Mouse (Mus musculus): ENCODE results near the gene Eif3k.

The Eif3k gene

DNA sequence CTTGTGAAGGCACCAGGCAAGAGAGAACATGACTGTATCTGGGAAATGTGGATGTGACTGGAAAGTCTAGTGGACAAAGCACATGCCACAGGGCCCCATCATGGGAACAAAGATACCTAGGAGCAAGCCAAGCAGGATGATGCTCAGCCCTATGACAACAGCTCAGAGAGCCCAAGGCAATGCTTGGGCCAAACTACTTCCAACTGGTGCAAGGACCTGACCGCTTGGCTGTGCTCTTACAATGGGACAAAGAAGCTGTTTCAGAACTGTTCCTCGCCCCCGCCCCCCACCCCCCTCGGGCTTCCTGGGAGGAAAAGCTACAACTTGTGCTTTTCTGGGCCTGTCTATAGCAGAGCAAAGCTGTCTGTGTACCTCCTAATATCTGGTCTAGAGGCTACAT is 43.0 kb downstream of the Eif3k start:
- no peak for DNase-seq (ENCODE audit: low spot score)

DNA sequence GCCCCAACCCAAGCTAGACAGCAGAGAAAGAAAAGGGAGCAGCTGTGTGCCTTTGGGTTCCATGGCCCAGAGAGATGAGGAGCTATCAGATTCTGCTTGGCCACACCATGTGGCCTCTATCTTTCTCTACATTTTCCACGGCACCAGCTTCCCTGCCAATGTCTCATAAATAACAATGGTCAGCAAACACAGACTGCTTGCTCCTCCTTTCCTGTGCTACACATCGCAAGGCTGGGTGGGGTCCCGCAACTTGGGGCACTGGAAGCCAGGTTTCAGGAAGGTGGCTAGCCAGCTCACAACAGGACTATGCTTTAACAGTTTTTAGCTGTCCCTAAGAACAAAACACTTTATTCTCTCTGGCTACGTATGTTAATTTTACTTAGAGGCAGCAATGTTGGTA is 44.9 kb downstream of the Eif3k start:
- no peak for DNase-seq (ENCODE audit: low spot score)

DNA sequence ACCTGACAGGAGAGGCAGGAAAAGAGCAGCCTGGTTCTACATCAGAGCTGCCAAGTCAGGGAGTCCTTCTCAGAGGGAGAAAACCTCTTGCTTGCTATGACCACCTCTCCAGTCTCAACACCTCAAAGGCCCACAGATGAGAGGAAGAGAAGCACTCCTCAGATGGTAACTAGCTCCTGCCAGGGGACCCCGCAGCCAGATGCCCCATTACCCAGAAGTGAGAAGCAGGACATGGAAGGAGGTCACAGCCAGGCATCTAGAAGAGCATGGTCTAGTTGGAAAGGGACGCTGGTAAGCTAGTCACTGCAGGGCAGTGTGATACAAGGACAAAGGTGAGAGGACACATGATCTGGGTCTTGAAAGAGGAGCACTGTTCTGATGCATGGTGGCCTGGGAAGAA is 47.8 kb downstream of the Eif3k start:
- no peak for DNase-seq (ENCODE audit: low spot score)

DNA sequence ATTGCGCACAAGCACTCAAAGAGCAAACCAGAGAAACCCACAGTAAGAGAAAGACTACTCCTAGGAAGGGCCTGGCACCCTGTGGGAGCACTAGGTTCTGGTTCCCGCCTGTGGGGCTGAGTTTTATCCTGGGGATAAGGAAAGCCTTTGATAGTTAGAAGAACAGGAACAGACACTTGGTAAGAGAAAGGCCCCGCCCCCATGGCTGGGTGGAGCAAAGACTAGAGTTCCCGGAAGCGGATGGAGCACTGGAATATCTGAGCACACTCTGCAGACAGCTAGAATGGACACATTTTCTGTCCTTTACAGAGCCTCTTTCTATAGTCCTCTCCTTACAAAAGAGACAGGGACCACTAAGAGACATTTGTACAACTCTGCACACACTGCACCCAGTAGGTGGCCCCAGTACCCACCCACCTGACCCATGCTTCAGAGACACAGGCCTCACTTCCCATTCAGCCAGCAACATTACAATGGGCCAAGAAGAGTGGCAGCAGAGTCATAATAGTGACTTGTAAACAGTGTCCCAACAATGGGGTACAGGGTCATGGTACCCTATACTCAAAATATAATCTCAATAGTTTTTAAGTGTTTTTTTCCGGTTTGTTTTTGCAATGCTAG is 49.1 kb downstream of the Eif3k start:
- no peak for DNase-seq (ENCODE audit: low spot score)

DNA sequence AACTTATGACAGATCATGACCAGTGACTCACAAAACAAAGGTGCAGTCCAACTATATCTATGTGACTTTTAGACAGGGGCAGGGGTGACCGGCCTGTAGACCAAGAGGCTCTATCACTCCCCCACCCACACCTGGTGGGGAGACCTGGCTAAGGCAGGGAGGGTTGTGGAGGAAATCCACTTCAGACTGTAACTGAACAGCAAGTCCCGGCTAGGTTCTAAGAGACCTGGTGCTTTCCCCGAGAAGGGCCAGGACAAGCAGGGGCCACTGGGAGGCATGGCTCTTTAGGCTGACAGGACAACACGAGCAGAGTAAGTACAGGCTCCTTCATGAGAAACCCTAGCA is 50.0 kb downstream of the Eif3k start:
- no peak for DNase-seq (ENCODE audit: low spot score)

DNA sequence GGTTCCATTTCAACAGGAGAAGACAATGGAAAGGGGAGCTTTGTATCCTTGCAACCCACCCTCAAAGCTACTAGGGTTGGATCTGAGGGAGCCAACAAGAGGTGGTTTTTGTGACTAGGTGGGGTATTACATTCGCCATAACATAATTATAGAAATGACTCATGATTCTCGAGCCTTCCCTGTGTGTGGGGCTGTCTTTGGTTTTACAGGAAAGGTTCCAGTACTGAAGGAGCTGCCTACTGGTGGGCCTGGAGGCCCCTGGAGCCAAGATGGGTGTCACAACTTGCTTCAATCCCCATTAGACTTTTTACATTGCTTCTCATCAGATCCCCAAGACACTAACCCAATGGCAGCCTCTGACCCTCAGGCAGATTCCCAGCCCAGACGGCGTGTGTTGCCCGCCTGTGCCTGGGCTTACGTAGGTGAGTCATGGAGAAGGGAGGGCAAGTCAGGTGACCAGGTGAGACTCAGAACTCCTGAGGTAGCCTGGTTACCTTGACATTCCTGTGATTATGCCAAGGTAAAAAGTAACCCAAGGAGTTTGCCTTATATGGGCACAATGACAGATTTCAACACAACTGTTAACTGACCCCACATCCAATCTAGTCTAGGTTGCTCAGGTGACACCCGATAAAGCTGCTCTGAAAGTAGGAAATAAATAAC is 50.5 kb downstream of the Eif3k start:
- DNase-seq (ENCODE audit: low spot score): no peak

DNA sequence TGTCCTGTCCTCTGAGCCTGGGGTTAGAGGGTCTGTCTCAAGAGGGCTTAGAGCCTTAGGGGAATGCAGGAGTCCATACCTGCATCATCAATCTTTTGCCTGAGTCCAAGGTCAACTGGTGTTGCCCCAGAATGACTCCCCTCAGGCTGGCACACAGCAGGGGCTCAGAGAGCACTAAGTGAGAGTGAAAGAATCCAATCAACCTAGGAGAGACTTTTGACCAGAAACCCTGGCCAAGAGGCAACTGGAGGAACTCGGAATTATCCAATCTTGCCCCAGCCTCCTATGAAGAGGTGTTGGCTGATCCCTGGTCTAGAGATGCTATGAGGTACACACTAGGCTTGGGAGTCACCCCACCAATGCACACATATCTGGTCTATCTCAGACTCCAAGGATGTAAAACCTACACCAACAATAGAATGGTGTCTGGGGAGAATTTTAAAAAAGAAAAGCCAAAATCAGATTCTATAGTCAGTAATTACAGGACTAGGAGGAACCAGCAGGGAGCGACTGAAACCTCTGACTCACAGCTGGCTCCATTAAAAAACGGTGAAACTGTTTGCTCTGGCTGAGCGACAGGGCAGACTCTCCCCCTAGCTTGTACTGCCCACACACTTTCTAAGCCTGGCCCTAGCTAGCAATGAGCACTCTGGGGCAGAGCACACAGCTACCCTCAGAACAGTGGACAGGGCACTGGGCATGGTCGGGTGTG is 51.2 kb downstream of the Eif3k start:
- DNase-seq (ENCODE audit: low spot score): no peak

DNA sequence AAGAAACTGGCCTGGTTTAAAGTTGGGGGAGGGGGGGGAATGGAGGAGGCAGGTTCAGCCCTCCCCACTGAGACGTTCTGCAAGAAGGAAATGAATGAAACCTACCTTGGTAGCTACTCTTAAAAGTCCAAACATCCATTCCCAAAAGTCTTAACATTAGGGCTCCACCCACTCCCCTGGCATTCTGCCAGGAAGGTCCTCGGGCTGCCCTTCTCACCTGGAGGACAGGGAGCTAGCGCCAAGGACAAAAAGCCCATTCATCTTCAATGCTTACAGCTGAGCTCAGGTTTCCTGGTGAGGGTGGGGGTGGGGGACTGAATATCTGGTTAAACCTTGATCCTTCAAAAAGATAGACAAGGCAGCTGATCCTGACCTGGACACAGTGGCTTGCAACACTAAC is 52.3 kb downstream of the Eif3k start:
- DNase-seq (ENCODE audit: low spot score): no peak

DNA sequence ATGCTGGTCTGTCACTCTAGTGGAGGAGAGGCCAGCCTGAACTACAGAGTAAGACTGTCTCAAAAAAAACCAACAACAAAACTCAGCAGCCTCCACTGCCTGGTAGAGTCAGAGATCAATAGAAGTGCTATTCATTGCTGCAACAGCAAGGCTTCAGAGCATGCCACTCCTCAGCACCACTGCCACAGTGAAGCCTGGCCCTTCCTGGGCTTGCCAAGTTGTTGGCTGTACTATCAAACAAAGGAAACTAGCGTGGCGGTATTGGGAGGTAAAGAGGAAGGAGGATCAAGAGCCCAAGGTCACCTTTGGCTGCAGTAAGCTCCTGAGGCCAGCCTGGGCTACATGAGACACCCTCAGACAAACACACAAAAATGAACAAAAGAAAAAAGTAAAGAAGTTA is 55.5 kb downstream of the Eif3k start:
- DNase-seq (ENCODE audit: low spot score): no peak

DNA sequence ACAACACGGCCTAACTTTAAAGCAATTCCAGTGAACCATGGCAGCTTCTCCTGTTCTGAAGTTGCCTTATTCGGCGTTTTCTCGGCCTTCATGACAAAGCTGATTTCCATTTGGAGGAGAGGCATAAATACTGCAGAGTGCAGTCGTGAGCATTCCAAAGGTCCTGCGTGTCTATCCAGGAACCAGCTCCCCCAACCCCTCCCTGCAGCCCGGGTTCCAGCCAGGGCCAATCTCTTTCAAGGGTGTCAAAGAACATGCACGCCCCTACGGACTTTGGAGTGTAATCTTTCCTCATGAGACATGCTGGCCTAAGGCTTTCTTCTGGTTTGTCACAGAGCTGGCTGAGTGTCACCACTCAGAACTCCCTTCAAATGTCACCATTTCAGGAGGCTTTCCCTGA is 56.3 kb downstream of the Eif3k start:
- DNase-seq (ENCODE audit: low spot score): peak; percentile 61

DNA sequence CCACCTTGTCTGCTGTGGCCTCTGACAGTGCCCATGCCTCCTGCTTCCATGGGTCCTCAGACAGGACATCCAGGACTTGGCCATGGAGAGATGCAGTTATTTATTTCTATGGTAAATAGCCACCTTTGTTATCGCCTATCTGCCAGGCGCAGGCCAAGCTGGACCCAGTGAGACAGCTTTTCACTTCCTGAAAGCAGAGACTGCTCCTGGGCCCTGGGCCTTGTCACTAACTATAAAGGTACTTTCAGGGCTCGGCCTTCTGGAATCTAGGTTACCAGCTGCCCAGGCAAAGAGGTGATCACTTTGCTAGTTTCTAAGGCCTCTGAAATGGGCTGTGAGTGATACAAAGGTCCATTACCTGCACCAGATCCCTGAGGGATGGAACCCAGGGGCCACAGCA is 56.9 kb downstream of the Eif3k start:
- DNase-seq (ENCODE audit: low spot score): no peak

DNA sequence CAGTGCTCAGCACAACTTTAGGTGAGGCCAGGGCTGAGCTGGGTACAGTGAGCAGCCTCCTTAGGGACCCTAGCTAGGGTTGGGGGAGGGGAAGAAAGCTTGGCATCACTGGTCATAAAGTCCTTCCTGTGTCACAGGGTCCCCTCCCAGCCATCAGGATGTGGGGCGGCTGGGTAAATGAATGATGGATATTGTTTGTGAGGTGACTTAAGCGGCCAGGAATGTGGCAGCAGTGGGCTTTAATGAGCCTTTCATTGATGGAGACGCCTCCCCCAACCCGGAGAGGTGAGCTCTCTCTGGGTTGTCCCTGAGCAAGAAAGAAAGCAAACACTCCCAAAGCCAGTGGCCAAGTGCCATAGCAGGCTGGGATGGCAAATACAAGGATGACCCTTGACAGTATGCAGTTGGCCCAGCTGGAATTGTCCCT is 57.8 kb downstream of the Eif3k start:
- no peak for DNase-seq (ENCODE audit: low spot score)

DNA sequence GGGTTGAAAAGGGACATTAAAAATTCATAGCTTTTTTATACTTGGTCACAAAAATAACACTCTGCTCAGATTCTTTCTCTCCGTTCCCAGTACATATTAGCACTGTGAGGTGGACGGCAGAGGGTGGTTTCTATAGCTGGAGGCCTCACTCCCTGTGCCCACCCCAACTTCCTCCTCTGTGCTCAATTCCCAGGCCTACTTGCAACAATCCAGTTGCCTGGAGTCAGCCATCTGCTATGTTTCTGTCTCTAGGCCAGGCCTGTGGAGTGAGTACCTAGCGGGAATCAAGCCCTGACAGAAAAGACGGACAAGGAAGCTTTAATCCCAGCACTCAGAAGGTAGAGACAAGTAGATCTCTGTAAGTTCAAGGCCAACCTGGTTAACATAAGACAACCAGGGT is 59.1 kb downstream of the Eif3k start:
- no peak for DNase-seq (ENCODE audit: low spot score)

DNA sequence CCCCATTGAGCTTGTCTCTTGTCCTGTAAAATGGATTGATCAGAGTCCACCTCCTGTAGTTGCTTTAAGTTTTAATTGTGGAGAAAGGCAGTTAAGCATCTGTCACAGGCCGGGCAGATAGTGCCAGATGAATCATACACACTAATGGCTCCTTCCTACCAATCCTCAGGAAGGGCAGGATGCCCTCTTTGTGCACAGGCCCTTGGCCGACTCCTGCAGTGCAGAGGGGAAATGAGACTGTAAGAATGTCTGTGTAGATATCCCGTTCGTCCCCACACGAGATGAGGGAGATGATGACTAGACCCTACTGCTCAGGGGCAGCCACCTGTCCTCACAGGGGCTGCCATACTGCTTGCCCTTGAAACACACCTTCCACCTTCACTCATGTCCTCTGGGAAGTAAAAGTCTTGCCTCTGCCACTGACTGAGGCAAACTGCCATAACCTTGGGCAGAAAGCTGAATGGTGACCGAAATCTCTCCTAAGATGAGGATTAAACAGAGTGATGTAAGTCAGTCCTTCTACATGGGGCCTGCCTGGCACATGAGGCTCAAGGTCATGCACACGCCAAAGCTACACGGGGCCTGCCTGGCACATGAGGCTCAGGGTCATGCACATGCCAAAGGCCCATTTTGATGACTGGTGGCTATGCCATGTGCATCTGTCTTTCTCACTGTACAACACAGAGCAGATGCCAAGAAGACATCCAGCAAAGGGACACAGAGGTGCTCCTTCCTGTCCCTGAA is 59.8 kb downstream of the Eif3k start:
- DNase-seq (ENCODE audit: low spot score): no peak

All from ovary, postnatal 36 days (tissue).